Mouse (Mus musculus) cerebral cortex, adult 2 months (tissue): ENCODE measurements around the gene Tmed8.

Experiments
- whole genome bisulfite sequencing: fragments of 180-500 bp; shearing (Covaris S2); methylation state at CpG from one replicate; pipeline ENCODE4 v1.1.7; 2018; 5-methylcytosine and 5-hydroxymethylcytosine counted together

Tmed8 gene

DNA sequence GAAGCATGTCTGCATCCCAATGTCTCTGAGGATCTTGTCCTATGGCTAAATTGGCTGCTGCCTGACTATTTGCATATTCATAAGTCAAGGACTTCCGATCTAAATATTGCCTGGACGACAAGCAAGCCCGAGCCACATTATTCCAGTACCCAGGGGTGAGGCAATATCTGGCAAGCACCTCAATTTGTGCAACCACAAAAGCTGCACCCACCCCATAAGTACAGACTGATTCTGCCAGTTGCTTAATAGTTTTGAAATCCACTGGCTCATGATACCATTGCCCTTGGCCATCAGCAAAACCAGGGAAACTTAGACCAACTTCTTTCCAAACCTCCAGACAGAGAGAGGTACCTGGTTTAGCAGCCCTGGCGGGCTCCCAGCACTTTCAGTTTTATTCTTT, 45.8 kb downstream of the Tmed8 start:
- 70% methylated on average over 4 of the region's 4 CpGs for WGBS

DNA sequence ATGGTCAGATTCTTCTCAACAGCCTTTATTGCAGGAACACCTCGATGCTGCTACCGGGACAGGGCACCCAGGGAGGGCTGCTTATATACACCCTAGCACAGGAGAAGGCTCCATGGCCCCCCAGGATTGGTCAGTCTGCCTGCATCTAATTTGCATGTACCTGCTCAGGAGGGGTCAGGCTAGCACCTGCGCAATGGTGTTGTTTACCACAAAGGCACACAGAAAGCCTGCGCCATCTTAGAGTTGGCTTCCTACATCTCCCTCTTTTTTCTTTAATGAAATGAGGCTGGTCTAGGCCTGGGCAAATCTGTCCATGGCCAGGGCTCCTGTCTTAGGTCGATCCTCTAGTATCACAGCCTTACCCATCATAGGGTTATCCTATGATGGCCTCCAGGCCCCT, 50.8 kb downstream of the Tmed8 start:
- 98% methylated on average over 5 of the region's 5 CpGs for WGBS

DNA sequence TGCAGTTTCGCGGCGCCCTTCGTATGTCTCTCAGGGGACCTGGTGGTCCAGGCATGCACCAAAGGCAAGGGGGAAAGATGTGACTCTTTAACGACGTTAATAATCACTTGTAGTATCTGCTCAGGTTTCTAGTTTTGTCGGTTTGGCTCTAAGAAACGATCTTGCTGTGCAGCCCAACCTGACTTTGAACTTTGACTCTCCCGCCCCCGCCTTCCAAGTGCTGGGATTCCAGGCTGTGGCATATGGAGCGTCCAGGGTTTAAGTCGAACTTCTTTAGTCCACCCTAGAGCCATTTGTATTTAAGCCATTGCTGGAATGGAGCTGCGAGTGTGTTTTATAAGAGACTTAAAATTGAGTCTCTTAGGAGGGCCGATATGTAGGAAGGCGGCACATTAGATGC, 52.1 kb downstream of the Tmed8 start:
- 9% methylated on average over 15 of the region's 15 CpGs for WGBS

DNA sequence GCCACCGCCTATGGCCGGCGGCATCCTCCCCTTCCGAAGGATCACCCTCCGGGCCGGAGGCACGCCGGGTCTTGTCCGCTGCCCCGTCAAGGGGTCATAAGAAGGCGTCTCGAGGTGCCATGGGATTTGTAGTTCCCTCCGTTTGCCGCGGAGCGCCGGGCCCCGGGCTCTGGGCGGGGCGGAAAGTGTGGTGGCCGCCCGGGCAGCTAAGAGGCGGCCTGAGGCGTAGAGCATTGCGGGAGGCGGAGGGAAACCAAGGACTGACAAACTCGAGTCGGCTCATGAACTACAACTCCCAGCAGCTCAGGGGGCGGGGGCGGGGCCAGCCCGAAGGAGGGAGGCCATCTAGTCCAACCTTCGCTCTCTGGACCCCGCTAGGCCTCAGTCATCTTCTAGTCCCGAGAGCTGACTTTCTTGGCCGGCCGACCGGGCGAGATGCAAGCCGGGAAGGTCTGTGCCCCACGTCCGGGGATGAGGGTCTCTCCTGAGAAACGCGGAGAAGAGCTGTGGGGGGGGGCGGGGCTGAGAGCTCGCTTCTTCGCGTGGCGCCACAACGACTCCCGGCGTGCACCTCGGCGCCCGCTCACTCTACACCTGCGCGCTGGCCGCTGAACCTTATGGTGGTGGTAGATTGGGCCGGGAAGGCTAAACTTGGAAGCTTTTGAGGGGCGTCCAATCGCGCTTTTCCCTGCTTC, 52.7 kb downstream of the Tmed8 start, which contains the start of gene Pomt2:
Gene Pomt2 (minus strand): TSS at position 574 of the 695 bp plus-strand sequence.
- WGBS: under 1% methylated on average over 61 of the region's 61 CpGs

DNA sequence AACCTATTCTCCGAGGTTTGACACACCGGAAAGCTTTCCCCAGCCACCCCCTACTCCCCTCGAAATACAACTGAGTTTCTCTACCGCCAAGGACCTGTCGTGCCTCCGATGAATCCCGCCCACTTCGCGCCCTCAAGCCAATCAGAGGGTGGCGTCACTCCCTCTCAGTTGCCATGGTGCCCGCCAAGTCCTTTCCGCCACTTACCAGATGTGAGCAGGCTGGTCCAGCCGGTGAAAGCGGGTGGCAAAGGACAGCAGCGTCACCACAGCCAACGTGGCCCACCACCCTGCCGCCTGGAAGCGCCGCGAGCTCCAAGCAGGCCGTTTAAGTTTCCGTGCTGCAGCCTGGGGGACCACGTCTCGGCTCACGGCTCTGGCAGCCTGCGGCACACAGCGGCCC, 53.3 kb downstream of the Tmed8 start, which contains the start of gene Gstz1:
Gene Gstz1 (plus strand): TSS at position 200 of the 400 bp plus-strand sequence.
- WGBS: 0% methylated on average over 27 of the region's 27 CpGs

DNA sequence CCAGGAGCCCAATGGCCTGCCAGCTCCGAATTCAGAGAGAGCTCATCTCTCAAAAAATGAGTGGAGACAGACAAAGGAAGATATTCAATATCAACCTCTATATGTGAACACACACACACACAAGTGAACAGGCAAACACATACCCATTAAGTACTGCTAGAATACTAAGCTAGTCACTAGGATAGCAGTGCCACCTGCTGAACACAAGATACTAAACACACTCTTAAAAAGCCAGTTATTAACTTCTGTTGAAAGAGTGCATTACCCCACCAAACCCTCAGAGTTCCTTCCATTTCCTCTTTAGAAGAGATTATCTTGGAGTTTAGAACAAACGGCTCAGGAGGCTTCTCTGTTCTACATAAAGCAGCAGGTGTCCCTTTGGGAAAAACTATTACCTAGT, 58.1 kb downstream of the Tmed8 start:
- WGBS: 68% methylated on average over 2 of the region's 2 CpGs

DNA sequence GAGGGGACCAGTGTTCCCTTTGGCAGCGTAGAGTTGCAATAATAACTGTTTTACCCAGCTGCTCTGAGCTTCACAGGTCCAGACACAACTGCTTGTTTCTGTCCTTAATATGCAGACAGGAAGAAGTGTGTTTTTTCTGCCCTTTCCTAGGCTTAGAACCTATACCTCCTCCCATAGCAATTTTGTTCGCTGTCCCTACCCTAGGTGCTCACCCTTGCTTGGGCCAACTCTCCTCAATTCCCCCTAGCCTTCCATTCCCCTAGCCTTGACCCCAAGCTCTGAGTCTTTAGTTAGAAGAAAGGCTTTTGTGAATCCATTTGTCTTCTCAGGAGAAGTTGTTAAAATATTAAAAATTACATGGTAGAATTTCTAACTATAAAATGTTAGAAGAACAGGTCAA, 61.5 kb downstream of the Tmed8 start:
- 53% methylated on average over 2 of the region's 2 CpGs for WGBS

DNA sequence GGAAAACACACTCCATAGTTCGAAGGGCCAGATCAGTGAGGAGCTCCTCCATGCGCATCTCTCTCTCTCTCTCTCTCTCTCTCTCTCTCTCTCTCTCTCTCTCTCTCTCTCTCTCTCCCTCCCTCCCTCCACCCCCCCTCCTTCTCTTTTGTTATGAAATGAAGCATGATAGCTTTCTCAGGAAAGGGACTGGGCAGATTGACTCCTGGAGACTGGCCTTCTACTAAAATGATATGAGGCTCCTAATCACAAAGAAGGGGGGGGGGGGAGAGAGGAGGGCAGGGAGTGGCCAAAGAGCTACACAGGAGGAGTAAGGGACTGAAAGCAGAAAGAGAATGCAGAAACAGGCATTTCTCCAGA, 61.9 kb downstream of the Tmed8 start:
- 75% methylated on average over 2 of the region's 2 CpGs for WGBS

DNA sequence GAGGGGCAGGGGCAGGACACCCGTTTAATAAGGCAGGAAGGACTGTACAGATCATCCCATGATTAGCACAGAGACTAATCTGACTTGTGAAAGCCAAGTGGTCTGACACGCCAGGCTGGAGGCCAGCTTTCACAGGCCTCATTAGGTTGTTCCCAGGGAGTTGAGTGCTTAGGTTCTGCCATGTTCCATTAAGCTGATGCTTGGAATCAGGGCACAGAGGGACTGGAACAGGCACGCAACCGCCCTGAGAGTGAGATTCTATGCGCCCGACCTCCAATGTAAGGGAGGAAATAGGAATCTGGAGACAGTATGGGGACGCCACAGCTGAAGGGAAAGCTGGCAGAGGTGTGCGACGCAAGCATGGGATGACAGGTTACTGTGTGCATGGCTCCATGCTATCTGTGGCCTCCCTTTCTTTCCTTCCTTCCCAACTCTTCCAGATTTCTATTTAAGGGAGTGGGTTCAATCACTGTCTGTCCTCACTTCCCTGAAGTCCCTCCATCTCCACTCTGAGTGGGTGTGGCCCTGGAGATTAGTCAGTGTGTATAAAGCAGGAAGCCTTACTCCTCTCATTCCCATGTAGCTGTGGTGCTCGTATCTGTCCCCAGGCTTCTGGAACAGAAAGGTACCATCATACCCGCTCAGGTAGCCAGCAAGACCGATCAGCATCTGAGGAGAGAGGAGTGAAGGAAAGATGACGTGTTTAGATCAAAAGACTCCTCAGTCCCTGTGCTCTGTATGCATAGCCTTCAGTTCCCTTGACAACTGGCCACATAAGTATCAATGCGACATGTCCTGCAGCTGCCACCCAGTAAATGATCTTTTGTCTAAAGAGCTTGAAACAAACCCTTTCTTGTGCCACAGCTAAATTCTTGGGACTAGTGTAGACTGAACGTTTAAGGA, 62.6 kb downstream of the Tmed8 start:
- WGBS: 78% methylated on average over 15 of the region's 15 CpGs

DNA sequence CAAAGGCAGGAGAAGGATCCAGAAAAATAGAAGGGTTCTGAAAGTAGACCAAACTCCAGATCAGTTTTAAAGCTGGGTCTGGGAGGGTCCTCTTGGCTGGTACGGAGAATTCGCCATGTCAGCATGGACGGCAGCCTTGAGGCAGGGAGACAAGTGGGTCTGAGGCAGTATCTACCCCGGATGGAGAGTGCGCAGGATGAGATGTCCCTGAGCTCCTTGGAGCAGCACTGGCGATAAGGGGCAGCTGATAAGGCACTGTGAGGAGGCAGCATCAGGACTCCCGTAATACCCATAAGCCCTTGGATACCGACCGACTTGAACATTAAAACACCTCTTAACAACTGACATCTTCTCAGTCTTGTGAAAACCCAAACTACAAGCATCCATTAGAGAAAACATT, 67.5 kb downstream of the Tmed8 start:
- WGBS: 97% methylated on average over 9 of the region's 9 CpGs

DNA sequence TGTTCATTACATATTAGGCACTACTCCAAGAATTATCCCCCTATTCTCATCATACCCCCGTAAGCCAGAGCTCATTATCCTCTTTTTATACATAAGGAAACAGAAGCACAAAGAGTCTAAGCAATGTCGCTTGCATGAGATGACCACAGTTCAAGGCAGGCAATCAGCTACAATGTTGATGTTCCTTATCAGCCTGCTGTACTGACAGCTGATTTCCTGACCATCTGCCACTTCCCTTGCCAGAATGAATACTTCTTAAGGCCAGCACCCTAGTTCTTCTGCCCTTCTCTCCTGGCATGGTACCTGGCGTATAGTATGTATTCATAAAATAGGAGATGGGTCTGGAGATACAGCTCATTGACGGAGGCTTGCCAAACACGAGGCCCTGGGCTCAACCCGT, 68.0 kb downstream of the Tmed8 start:
- WGBS: 88% methylated on average over 6 of the region's 6 CpGs

DNA sequence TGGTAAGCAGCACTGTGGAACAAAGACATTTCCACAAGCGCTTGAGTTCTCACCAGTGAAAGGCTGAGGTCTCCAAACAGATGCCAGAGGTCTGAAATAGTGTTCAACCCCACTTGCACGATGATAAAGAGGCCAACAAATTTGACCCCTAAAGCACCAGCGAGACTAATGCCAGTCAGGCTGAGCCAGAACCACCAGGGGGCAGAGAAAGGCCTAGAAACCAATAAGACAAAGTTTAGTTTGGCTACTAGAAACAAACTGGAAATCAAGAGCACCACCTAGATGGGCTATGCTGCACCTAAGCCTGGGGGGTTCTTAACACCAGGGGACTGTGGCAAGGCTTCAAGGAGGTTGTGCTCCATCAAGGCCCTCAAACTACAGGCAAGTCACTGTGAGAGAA, 68.6 kb downstream of the Tmed8 start:
- WGBS: 61% methylated on average over 3 of the region's 3 CpGs

DNA sequence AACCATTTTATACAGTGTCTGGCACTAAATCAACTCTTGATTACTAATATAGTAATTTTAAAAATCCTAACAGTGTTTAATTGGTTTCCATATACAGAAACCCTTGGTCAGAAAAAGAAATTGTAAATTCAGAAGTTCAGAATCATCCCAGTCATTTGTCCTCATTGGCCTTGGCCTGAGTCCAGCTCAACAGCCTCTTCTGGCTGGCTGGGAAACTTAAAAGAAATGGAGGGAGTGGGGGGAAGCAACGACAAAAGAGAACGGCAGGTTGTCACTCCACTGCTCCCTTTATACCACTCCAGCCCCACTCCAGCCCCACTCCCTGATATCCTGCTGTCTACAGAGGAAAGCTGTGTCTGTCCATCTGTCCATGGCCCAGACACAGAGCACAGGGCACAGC, 69.1 kb downstream of the Tmed8 start:
- WGBS: 50% methylated on average over 2 of the region's 2 CpGs

DNA sequence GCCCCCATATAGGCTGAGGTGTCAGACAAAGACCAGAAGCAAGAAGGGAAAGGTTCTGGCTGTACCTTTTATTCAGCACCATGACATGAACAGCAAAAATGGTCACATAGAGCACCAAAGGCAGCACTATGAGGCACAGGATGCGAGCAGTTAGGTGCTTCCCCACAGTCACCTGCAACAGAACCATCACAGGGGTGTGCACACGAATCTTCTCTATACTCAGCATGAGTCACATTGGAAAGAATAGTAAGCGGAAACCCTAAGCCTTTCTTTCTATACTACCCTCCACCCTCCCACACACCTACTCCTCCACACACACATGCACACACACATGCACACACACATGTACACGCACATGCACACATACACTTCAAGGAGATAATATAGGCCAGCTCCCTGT, 70.0 kb downstream of the Tmed8 start:
- 70% methylated on average over 4 of the region's 4 CpGs for WGBS

DNA sequence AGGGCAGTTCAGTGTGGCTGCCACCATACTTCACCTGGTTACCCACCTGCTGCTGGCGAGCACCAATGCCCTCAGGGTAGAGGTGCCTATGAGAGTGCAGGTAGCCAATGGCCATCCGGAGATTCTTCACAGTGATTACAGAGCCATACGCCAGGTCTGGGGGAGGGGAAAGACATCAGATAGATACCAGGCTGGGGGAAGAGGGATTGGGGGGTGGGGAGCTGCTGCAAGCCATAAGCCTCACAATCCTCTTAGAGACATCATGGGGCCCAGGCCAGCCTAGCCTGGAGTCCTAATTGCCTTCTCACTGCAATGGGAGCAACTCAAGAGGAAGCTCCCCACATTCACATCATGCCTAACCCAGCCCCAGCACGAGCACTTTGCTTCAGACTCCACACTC, 73.0 kb downstream of the Tmed8 start:
- WGBS: 77% methylated on average over 4 of the region's 4 CpGs

DNA sequence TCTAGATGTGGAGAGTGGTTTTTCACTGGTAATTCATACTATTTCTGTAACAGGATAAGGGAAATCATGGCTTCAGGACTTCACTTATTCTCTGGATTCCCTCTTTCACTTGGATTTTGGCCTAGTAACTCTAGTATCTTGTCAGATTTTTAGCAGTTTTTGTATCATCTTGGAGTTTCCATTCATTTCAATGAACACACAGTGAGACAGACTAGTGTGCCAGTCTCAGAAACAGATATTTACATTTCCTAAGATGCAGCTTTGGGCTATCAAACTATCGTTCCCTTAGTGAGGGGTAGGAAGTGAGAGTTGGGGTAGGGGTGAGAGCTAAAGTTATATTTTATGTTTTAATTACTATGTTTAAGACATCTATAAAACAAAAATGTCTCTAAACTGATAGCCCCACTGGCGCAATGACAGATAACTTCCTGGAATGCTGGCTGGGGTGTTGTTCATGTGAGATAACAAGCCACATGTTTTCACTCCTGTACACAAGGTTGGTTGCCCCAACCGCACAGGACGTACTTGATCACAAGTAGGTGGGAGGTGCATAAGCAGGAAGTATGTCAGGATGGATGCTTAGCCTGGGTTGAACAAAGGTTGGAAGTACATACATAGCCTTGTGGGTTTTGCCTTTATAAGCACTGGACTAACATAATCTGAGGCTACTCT, 78.2 kb downstream of the Tmed8 start:
- WGBS: 97% methylated on average over 4 of the region's 4 CpGs
